Mouse (Mus musculus): ENCODE results near the gene Ascc2.

Gene Ascc2

GRCm38 (mm10) chr11:4729603-4730002 lies 92.1 kb downstream of the Ascc2 start:
- peak; percentile 25 for DNase-seq

DNA sequence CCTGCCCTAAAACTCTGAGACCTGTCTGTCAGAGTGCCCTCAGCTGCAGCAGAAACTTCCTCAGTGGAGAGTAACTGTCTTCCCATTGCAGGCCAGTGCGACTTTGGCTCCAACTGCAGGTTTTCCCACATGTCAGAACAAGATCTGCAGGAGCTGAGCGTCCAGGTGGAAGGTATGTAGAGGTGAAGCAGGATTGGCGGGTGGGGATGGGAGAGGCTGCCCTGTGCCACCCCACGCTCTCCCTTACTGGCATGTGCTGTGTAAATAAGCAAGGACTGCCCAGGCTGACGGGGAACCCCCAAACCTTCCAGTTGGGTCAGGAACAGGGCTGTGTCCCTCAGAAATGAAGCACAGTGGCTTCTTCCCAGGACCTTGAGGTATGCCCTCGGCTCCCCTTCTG lies 92.5 kb downstream of the Ascc2 start:
- no peak for DNase-seq

DNA sequence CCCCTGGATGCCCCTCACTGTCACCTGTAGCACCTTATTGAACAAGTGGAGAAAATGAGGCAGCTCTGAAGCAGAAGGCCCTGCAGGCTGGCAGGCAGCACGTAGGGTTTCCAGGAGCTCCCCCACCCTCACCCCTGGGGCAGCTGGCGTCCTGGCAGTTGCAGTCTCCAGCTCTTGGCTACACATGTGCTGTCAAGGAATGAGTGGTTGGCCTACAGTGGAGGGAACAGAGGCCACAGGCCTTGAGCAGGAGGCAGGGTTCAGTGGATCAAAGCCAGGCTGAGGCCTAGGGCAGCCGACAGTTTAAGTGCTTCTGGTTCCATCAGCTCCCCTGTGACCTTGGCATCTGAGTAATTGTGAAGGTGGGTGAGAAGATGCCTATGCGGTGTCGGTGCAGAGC lies 93.4 kb downstream of the Ascc2 start:
- no peak for DNase-seq

DNA sequence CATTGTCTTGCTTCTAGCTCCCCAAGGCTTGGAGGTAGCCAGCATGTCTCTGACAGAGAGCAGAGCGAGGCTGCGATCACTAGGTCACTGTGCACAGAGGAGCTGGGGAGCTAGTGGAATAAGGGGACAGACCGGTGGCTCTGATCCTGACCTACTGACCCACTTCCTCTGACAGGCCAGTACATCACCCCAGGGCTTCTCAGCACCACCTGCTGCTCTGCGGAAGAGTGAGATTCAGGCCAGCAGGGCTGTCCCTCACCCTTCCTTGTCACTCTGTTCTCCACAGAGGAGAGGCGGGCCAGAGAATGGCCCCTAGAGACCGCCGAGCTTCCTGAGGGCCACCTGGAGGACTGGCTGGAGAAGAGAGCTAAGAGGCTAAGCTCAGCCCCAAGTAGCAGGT lies 94.2 kb downstream of the Ascc2 start:
- DNase-seq: no peak

DNA sequence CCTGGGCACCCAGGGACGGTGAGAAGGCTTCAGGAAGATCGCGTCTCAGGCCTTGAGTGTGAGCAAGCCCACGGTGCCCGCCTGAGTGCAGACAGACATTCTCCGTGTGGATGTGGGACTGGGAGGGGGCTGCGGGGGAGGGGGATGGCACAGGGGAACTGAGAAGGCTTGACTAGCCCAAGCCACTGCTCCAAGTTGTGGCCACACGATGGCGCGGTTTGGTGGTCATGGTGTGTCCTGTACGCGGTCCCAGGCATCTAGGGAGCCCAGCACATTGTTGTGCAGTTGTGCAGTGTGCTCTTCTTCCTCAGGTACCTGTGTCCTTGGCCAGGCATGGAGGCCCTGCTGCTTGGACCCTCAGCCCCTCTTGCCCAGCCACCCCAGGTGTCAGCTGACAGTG lies 96.6 kb downstream of the Ascc2 start:
- DNase-seq: no peak

All from thymus, postnatal 14 days (tissue).